Mouse (Mus musculus) cerebellum, adult 2 months (tissue): ENCODE results near the gene Srsf3.

Experiments used
- CTCF ChIP-seq: fragments of 200-500 bp; IDR thresholded peaks from 2 replicates; pipeline ENCODE4 v1.5.1; 2011; ENCODE audit warnings: low read depth, mild to moderate bottlenecking, control low read depth, low read length, moderate library complexity, borderline replicate concordance; ENCODE audit not compliant: insufficient read depth
- POLR2A ChIP-seq: fragments of 200-500 bp; IDR thresholded peaks from 2 replicates; pipeline ENCODE4 v1.6.1; 2011; ENCODE audit warnings: low read length, control low read depth, borderline replicate concordance; ENCODE audit not compliant: insufficient read depth

GRCm38 (mm10) chr17:29042569-29042968 is 10.1 kb downstream of the Srsf3 start:
- TF ChIP-seq CTCF = no peak
- no peak for TF ChIP-seq POLR2A
